Mouse (Mus musculus) heart, embryonic 16.5 days (tissue): ENCODE measurements around the gene Wdhd1. TPM values are rescaled to one million over a fixed set of nuclear protein-coding genes. Genes with fewer than 3 reads are reported as not detected.

Experiments used
- ATAC-seq: fragments of 200-750 bp; cut with Nextera tagmentation; replicated peaks from 2 replicates; pipeline ENCODE4 v1.8.0; 2017; ENCODE audit warnings: moderate number of reproducible peaks; ENCODE audit not compliant: insufficient read depth, low FRiP score; ENCODE audit errors: extremely low read depth
- H3K27ac ChIP-seq: fragments of 300-500 bp; sonication (generic); 2 replicates; pipeline ENCODE4 v1.5.1; 2014; ENCODE audit warnings: mild to moderate bottlenecking, low read length, control low read depth, moderate library complexity
- H3K27me3 ChIP-seq: fragments of 300-500 bp; sonication (generic); 2 replicates; pipeline ENCODE4 v1.6.1; 2014; ENCODE audit warnings: low read length, mixed read lengths; ENCODE audit not compliant: control insufficient read depth, insufficient read depth
- H3K36me3 ChIP-seq: fragments of 300-500 bp; sonication (generic); 2 replicates; pipeline ENCODE4 v1.6.1; 2014; ENCODE audit not compliant: control insufficient read depth, insufficient read depth
- H3K4me1 ChIP-seq: fragments of 300-500 bp; sonication (generic); 2 replicates; pipeline ENCODE4 v1.6.1; 2014; ENCODE audit warnings: low read length, mixed read lengths; ENCODE audit not compliant: control insufficient read depth, insufficient read depth
- H3K4me2 ChIP-seq: fragments of 300-500 bp; sonication (generic); 2 replicates; pipeline ENCODE4 v1.6.1; 2014; ENCODE audit warnings: low read depth, mild to moderate bottlenecking, control low read depth, low read length
- H3K4me3 ChIP-seq: fragments of 300-500 bp; sonication (generic); 2 replicates; pipeline ENCODE4 v1.5.1; 2014; ENCODE audit warnings: mild to moderate bottlenecking, control low read depth, low read length
- H3K9ac ChIP-seq: fragments of 300-500 bp; sonication (generic); 2 replicates; pipeline ENCODE4 v1.6.1; 2014; ENCODE audit warnings: low read length, control low read depth
- H3K9me3 ChIP-seq: fragments of 300-500 bp; sonication (generic); replicated peaks from 2 replicates; pipeline ENCODE4 v1.6.1; 2016; ENCODE audit warnings: low read length; ENCODE audit not compliant: control insufficient read depth
- whole genome bisulfite sequencing: fragments of 180-500 bp; shearing (Covaris S2); extraction: QIAGEN DNeasy Blood & Tissue Kit; methylation state at CpG from one replicate; pipeline ENCODE4 v1.1.7; 2014; 5-methylcytosine and 5-hydroxymethylcytosine counted together
- polyA plus RNA-seq: library from polyadenylated mRNA; unstranded; fragments of >200 nt; fragmentation: Nextera tagmentation; extraction: Ambion mirVana; gene quantifications from 2 replicates; pipeline ENCODE4 v1.2.1, GENCODE M21; 2015

The Wdhd1 gene
- polyA plus RNA-seq, 1 experiment from 2014 or later, result 14.6 TPM

- H3K27me3 ChIP-seq, result no peaks in the 10 kb centered on the region
- no peak overlapping the region for H3K4me2 ChIP-seq
- H3K9ac ChIP-seq, result no peak overlapping the region
- no peak overlapping the region for H3K27ac ChIP-seq
- whole genome bisulfite sequencing, result 94% methylated on average over 7 of the region's 7 CpGs
- no peaks in the 10 kb centered on the region; the same call in 1 of the 2 replicates for H3K9me3 ChIP-seq
- H3K4me1 ChIP-seq, result no peaks in the 10 kb centered on the region; the same call in none of the 2 replicates
- ATAC-seq, result no peak
- H3K36me3 ChIP-seq, result 0 out of 2 replicates have a peak, but pooled peaks cover 2% of the 10 kb centered on the region
- H3K4me3 ChIP-seq, result no peak overlapping the region
Measured at GRCm38 (mm10) chr14:47236491-47236890, 40.2 kb downstream of the Wdhd1 start.

DNA sequence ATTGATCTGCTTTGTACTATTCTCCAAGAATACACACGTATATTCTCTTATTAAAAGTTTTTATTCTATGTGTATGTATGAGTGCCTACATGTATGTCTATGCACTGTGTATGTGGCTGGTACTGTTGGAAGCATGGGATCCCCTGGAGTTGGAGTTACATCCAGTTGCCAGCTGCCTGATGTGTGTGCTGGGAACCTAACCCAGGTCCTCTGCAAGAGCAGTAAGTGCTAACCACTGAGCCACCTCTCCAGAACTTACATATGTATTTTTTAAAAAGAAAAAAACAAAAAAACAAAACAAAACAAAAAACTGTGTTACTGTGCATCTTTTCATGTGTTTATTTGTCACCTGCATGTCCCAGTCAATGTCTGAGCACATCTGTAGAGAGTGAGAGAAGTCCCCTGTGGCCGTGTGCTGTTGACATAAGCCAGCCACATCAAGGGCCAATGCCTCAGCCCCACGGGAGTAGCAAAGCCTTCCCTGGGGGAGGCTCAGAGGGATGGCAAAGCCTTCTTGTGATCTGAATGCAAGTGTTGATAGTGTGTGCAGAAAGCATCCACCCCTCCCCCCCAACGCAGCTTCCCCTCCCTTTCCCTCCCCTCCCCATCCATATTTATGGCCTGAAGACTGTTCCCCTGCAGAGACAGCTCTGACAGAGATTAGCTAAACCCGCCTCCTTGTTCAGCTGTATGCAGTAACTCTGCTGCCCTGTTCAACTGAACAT, 42.0 kb downstream of the Wdhd1 start:
- Histone ChIP-seq H3K27ac (no peak overlapping the region), H3K4me1 (peaks cover 3% of the 10 kb centered on the region), H3K4me2 (no peak overlapping the region), H3K36me3 (no peaks in the 10 kb centered on the region), H3K9ac (no peak overlapping the region), H3K9me3 (no peaks in the 10 kb centered on the region; the same call in 1 of the 2 replicates), H3K4me3 (no peak overlapping the region), H3K27me3 (no peaks in the 10 kb centered on the region)
- WGBS, result 55% methylated on average over 5 of the region's 5 CpGs
- ATAC-seq, result no peak

- no peak overlapping the region for H3K9ac ChIP-seq
- ATAC-seq, result no peak
- 60% methylated on average over 3 of the region's 3 CpGs for WGBS
- H3K4me3 ChIP-seq, result no peak overlapping the region
- H3K9me3 ChIP-seq, result no peaks in the 10 kb centered on the region; the same call in 1 of the 2 replicates
- peaks cover 3% of the 10 kb centered on the region for H3K4me1 ChIP-seq
- no peaks in the 10 kb centered on the region for H3K27me3 ChIP-seq
- H3K27ac ChIP-seq, result no peak overlapping the region
- no peak overlapping the region for H3K4me2 ChIP-seq
- no peaks in the 10 kb centered on the region for H3K36me3 ChIP-seq
Measured at GRCm38 (mm10) chr14:47234032-47234431, 42.6 kb downstream of the Wdhd1 start.

DNA sequence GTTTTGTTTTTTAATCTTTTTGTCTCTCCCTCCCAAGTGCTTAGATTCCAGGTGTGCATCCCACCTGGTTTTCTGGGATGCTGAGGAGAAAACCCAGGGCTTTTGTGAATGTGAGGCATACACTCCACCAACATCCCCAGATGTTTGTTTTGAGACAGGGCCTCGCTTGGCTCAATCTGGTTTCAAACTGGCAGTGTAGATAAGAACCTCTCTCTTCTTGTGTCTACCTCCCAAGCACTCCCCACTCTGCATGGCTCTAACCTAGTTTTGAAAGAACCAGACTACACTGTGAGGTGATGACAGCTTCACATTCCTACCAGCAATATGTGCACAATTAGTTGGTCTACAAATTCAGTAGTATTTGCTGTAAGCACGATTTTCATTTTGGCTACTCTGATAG, 43.1 kb downstream of the Wdhd1 start:
- H3K9me3 ChIP-seq, result no peaks in the 10 kb centered on the region; the same call in 1 of the 2 replicates
- no peaks in the 10 kb centered on the region for H3K36me3 ChIP-seq
- no peak for ATAC-seq
- no peaks in the 10 kb centered on the region for H3K27me3 ChIP-seq
- peaks cover 3% of the 10 kb centered on the region for H3K4me1 ChIP-seq
- no peak overlapping the region for H3K4me2 ChIP-seq
- H3K27ac ChIP-seq, result 0 out of 2 replicates have a peak overlapping the region, but pooled peaks have one; percentile 30
- 26% methylated on average over 2 of the region's 2 CpGs for WGBS
- no peak overlapping the region for H3K9ac ChIP-seq
- no peak overlapping the region for H3K4me3 ChIP-seq

GRCm38 (mm10) chr14:47229796-47230376, 46.8 kb downstream of the Wdhd1 start:
- no peak; the same call in 1 of the 2 replicates for ATAC-seq
- 50% methylated on average over 11 of the region's 11 CpGs for WGBS
- no peak overlapping the region for H3K4me3 ChIP-seq
- 0 out of 2 replicates have a peak overlapping the region, but pooled peaks have one; percentile 11 for H3K4me2 ChIP-seq
- peak overlapping the region; percentile 80 for H3K27ac ChIP-seq
- peaks cover 3% of the 10 kb centered on the region for H3K4me1 ChIP-seq
- H3K9me3 ChIP-seq, result peaks cover under 1% of the 10 kb centered on the region; the same call in 1 of the 2 replicates
- H3K36me3 ChIP-seq, result no peaks in the 10 kb centered on the region
- no peaks in the 10 kb centered on the region for H3K27me3 ChIP-seq
- no peak overlapping the region for H3K9ac ChIP-seq

DNA sequence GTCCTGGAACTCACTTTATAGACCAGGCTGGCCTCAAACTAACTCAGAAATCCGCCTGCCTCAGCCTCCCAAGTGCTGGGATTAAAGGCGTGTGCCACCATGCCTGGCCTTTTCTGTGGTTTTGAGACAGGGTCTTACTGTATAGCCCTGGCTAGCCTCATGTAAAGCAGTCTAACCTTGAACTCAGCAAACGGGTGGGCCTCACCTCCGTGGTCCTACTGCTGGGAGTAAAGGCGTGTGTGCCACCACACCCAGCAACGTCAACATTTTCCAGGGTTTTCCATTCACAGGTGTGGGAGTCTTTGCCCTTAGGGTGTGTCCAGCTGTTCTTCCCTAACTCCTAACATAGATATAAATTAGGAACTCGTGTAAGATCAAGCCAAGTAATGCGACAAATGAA, 50.7 kb downstream of the Wdhd1 start:
- H3K4me1 ChIP-seq, result peaks cover 3% of the 10 kb centered on the region
- no peak overlapping the region for H3K4me3 ChIP-seq
- H3K9me3 ChIP-seq, result peaks cover 2% of the 10 kb centered on the region; the same call in 1 of the 2 replicates
- H3K4me2 ChIP-seq, result no peak overlapping the region
- 88% methylated on average over 8 of the region's 8 CpGs for WGBS
- H3K27me3 ChIP-seq, result no peaks in the 10 kb centered on the region
- H3K36me3 ChIP-seq, result no peaks in the 10 kb centered on the region
- H3K27ac ChIP-seq, result no peak overlapping the region
- no peak for ATAC-seq
- no peak overlapping the region for H3K9ac ChIP-seq

DNA sequence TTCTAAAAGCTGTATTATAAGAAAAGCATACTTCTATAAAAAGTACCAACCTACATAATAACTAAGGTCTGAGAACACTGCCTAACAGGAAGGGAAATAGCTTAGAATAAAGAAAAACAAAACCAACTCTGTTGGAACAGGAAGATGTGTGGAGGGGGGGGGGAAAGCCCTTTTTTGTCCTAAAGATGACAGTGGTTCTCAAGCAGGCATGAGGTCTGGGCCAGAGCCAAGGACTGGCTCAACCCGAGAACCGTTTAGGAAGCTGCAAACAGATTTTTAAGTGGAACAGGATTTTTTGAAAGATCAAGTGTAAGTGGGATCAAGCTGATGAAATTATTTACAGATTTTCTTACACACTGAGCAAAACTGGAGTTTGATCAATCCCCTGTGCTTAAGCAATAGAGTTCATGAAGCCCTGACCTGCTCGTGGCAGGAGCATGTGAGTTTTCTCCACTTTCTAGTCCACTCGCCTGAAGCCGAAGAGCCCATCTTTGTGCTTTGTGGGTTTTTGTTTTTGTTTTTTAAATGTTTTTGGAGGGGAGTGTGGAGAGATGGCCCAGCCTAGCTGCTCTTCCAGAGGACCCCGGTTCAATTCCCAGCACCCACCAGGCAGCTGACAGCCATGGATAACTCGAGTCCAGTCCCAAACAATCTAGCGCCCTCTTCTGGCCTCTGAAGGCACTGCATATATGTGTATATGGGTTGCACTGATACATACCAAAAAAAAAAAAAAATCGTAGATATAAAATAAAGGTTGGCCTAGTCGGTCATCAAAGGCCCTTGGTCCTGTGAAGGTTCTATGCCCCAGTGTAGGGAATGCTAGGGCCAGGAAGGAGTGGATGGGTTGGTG, 52.0 kb downstream of the Wdhd1 start:
- ATAC-seq, result no peak
- Histone ChIP-seq H3K4me3 (no peak overlapping the region), H3K4me2 (no peak overlapping the region), H3K9me3 (peaks cover 2% of the 10 kb centered on the region; the same call in 1 of the 2 replicates), H3K9ac (no peak overlapping the region), H3K36me3 (no peaks in the 10 kb centered on the region), H3K27ac (no peak overlapping the region), H3K27me3 (no peaks in the 10 kb centered on the region), H3K4me1 (no peaks in the 10 kb centered on the region)
- WGBS, result 74% methylated on average over 10 of the region's 10 CpGs

DNA sequence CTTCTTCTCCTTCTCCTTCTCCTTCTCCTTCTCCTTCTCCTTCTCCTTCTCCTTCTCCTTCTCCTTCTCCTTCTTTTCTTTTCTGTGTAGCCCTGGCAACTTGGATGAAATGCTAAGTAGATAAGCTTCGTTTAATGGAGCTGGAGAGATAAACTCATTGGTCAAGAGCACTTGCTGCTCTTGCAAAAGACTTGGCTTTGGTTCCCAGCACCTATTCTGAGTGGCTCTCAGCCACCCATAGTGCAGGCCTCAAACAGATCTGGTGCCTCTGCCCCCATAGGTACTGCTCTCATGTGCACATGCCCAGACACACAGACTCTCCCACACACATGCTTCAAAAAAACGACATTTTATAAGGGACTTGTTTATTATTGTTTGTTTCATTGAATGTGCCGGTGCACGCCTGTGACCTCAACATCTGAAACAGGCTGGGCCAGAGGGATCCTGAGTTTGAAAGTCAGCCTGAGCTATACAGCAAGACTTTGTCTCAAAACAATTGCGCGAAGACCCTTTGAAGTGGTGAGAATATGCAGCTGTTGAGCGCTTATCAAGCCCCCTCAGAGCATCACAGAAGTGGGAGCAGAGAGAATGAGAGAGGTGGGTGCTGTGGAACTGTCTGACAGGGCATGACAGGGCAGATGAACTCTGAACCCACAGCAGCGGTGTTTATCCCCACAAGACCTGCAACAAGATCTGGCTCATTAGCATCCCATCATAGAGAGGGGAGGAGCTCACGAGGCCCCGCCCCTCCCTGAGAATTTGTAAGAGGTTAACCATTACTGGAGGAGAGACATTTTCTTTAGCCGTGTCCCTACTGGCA, 53.8 kb downstream of the Wdhd1 start:
- H3K9ac ChIP-seq, result no peak overlapping the region
- H3K9me3 ChIP-seq, result peaks cover 2% of the 10 kb centered on the region; the same call in 1 of the 2 replicates
- 67% methylated on average over 11 of the region's 11 CpGs for WGBS
- H3K4me2 ChIP-seq, result no peak overlapping the region
- H3K36me3 ChIP-seq, result no peaks in the 10 kb centered on the region
- H3K4me3 ChIP-seq, result no peak overlapping the region
- H3K27me3 ChIP-seq, result no peaks in the 10 kb centered on the region
- ATAC-seq, result peak; percentile 60
- no peak overlapping the region for H3K27ac ChIP-seq
- H3K4me1 ChIP-seq, result no peaks in the 10 kb centered on the region
